Mouse (Mus musculus) macrophage (primary cell): ENCODE results near the gene Psmb7. TPM values are rescaled to one million over a fixed set of nuclear protein-coding genes. Genes with fewer than 3 reads are reported as not detected.

Experiments
- polyA plus RNA-seq: library from polyadenylated mRNA; stranded (reverse); fragments of 250-400 nt; gene quantifications from 3 replicates; pipeline ENCODE4 v1.2.4, GENCODE M21; 2018; ENCODE audit warnings: inconsistent platforms

Psmb7 gene
- polyA plus RNA-seq, 1 experiment from 2014 or later, result 113 TPM

Other genes with a start within 250 kb of the Psmb7 start
- gene Nek6, start 132.4 kb downstream of the Psmb7 start, polyA plus RNA-seq, result 25.6 to 82.5 TPM (median 33.5 TPM) in 3 replicates
- gene Nr5a1, start 70.5 kb upstream of the Psmb7 start, polyA plus RNA-seq, result not detected in 3 replicates